Mouse (Mus musculus) stomach, embryonic 15.5 days (tissue): ENCODE measurements around the gene Nmnat2. TPM values are rescaled to one million over a fixed set of nuclear protein-coding genes. Genes with fewer than 3 reads are reported as not detected.
"Not testable (repeated sequence)": the region's sequence is repeated elsewhere in the genome, so short reads cannot be mapped to it uniquely, and the experiment has no call there.

Experiments used
- ATAC-seq: fragments of 200-750 bp; cut with Nextera tagmentation; 2 replicates; pipeline ENCODE4 v1.8.0; 2017; ENCODE audit warnings: low read depth, moderate number of reproducible peaks, moderate TSS enrichment; ENCODE audit not compliant: insufficient read depth, low FRiP score
- H3K27ac ChIP-seq: fragments of 300-500 bp; sonication (generic); 2 replicates; pipeline ENCODE4 v1.5.1; 2015; ENCODE audit warnings: mild to moderate bottlenecking, inconsistent platforms
- H3K27me3 ChIP-seq: fragments of 300-500 bp; sonication (generic); replicated peaks from 2 replicates; pipeline ENCODE4 v1.6.1; 2015; ENCODE audit warnings: inconsistent platforms
- H3K36me3 ChIP-seq: fragments of 300-500 bp; sonication (generic); 2 replicates; pipeline ENCODE4 v1.6.1; 2015; ENCODE audit warnings: inconsistent platforms
- H3K4me1 ChIP-seq: fragments of 300-500 bp; sonication (generic); 2 replicates; pipeline ENCODE4 v1.6.1; 2015; ENCODE audit warnings: inconsistent platforms
- H3K4me2 ChIP-seq: fragments of 300-500 bp; sonication (generic); 2 replicates; pipeline ENCODE4 v1.6.1; 2015; ENCODE audit warnings: mild to moderate bottlenecking, inconsistent platforms
- H3K4me3 ChIP-seq: fragments of 300-500 bp; sonication (generic); replicated peaks from 2 replicates; pipeline ENCODE4 v1.5.1; 2015; ENCODE audit warnings: inconsistent platforms
- H3K9ac ChIP-seq: fragments of 300-500 bp; sonication (generic); 2 replicates; pipeline ENCODE4 v1.6.1; 2015; ENCODE audit warnings: inconsistent platforms
- H3K9me3 ChIP-seq: fragments of 300-500 bp; sonication (generic); 2 replicates; pipeline ENCODE4 v1.6.1; 2016; ENCODE audit warnings: inconsistent platforms
- WGBS: fragments of 180-500 bp; shearing (Covaris S2); methylation state at CpG from one replicate; pipeline ENCODE4 v1.1.7; 2015; 5-methylcytosine and 5-hydroxymethylcytosine counted together
- polyA plus RNA-seq: library from polyadenylated mRNA; unstranded; fragments of >200 nt; fragmentation: Nextera tagmentation; extraction: Ambion mirVana; gene quantifications from 2 replicates; pipeline ENCODE4 v1.2.1, GENCODE M21; 2015

Gene Nmnat2
- polyA plus RNA-seq, 1 experiment from 2014 or later = 2.4 TPM

- Histone ChIP-seq H3K4me1 (0 out of 2 replicates have a peak, but pooled peaks cover 6% of the 10 kb centered on the region), H3K9ac (no peak overlapping the region), H3K27me3 (no peaks in the 10 kb centered on the region), H3K4me3 (no peak overlapping the region), H3K9me3 (no peaks in the 10 kb centered on the region), H3K36me3 (no peaks in the 10 kb centered on the region), H3K4me2 (no peak overlapping the region), H3K27ac (peak overlapping the region; percentile 40; the same call in 1 of the 2 replicates)
- ATAC-seq = peak; percentile 9; the same call in 1 of the 2 replicates
- 83% methylated on average over 4 of the region's 4 CpGs for WGBS
Measured at GRCm38 (mm10) chr1:153066387-153066781, 111.6 kb downstream of the Nmnat2 start.

- Histone ChIP-seq H3K36me3 (no peaks in the 10 kb centered on the region), H3K27ac (no peak overlapping the region), H3K4me3 (peak overlapping the region; percentile 9; the same call in 1 of the 2 replicates), H3K4me1 (no peaks in the 10 kb centered on the region), H3K27me3 (peaks cover 5% of the 10 kb centered on the region), H3K4me2 (peak overlapping the region; percentile 41; the same call in 1 of the 2 replicates), H3K9ac (no peak overlapping the region), H3K9me3 (no peaks in the 10 kb centered on the region)
- 30% methylated on average over 16 of the region's 16 CpGs for WGBS
- ATAC-seq = peak; percentile 63; the same call in 1 of the 2 replicates
Measured at GRCm38 (mm10) chr1:153071563-153071962, 116.8 kb downstream of the Nmnat2 start.

- H3K4me3 ChIP-seq = peak overlapping the region; percentile 9; the same call in 1 of the 2 replicates
- H3K4me1 ChIP-seq = no peaks in the 10 kb centered on the region
- H3K4me2 ChIP-seq = peak overlapping the region; percentile 41; the same call in 1 of the 2 replicates
- no peaks in the 10 kb centered on the region for H3K9me3 ChIP-seq
- no peak overlapping the region for H3K27ac ChIP-seq
- no peak overlapping the region for H3K9ac ChIP-seq
- ATAC-seq = no peak
- no peaks in the 10 kb centered on the region for H3K36me3 ChIP-seq
- 33% methylated on average over 12 of the region's 12 CpGs for whole genome bisulfite sequencing
- peaks cover 5% of the 10 kb centered on the region for H3K27me3 ChIP-seq
Measured at GRCm38 (mm10) chr1:153071995-153072394, 117.2 kb downstream of the Nmnat2 start.

GRCm38 (mm10) chr1:153072711-153073110, 117.9 kb downstream of the Nmnat2 start:
- H3K4me2 ChIP-seq = no peak overlapping the region
- H3K27ac ChIP-seq = no peak overlapping the region
- WGBS = 62% methylated on average over 10 of the region's 10 CpGs
- ATAC-seq = no peak
- H3K9me3 ChIP-seq = no peaks in the 10 kb centered on the region
- H3K9ac ChIP-seq = no peak overlapping the region
- no peaks in the 10 kb centered on the region for H3K4me1 ChIP-seq
- peaks cover 5% of the 10 kb centered on the region for H3K27me3 ChIP-seq
- H3K36me3 ChIP-seq = no peaks in the 10 kb centered on the region
- H3K4me3 ChIP-seq = no peak overlapping the region

GRCm38 (mm10) chr1:153073441-153073840, 118.6 kb downstream of the Nmnat2 start:
- 26% methylated on average over 9 of the region's 9 CpGs for WGBS
- Histone ChIP-seq H3K4me1 (no peaks in the 10 kb centered on the region), H3K4me2 (no peak overlapping the region), H3K27ac (no peak overlapping the region), H3K27me3 (peaks cover 5% of the 10 kb centered on the region), H3K36me3 (no peaks in the 10 kb centered on the region), H3K9me3 (no peaks in the 10 kb centered on the region), H3K9ac (no peak overlapping the region), H3K4me3 (no peak overlapping the region)
- no peak for ATAC-seq

GRCm38 (mm10) chr1:153075087-153075736, 120.4 kb downstream of the Nmnat2 start:
- peaks cover 5% of the 10 kb centered on the region for H3K27me3 ChIP-seq
- ATAC-seq = no peak

GRCm38 (mm10) chr1:153075955-153076354, 121.2 kb downstream of the Nmnat2 start:
- H3K9me3 ChIP-seq = no peaks in the 10 kb centered on the region
- no peaks in the 10 kb centered on the region for H3K36me3 ChIP-seq
- ATAC-seq = no peak
- H3K27ac ChIP-seq = no peak overlapping the region
- H3K27me3 ChIP-seq = peaks cover 5% of the 10 kb centered on the region
- WGBS = 52% methylated on average over 6 of the region's 6 CpGs
- no peak overlapping the region for H3K4me2 ChIP-seq
- no peaks in the 10 kb centered on the region for H3K4me1 ChIP-seq
- H3K9ac ChIP-seq = no peak overlapping the region
- no peak overlapping the region for H3K4me3 ChIP-seq

More at GRCm38 (mm10) chr1:153075087-153075736, 120.4 kb downstream of the Nmnat2 start:
- no peak overlapping the region for H3K4me2 ChIP-seq
- H3K9me3 ChIP-seq = no peaks in the 10 kb centered on the region
- no peak overlapping the region for H3K4me3 ChIP-seq
- no peaks in the 10 kb centered on the region for H3K36me3 ChIP-seq
- no peak overlapping the region for H3K27ac ChIP-seq
- H3K4me1 ChIP-seq = no peaks in the 10 kb centered on the region
- 71% methylated on average over 3 of the region's 3 CpGs for WGBS
- no peak overlapping the region for H3K9ac ChIP-seq

GRCm38 (mm10) chr1:153083233-153083632, 128.4 kb downstream of the Nmnat2 start:
- WGBS = 85% methylated on average over 9 of the region's 14 CpGs

GRCm38 (mm10) chr1:153084191-153084590, 129.4 kb downstream of the Nmnat2 start:
- H3K4me3 ChIP-seq = no peak overlapping the region
- ATAC-seq = no peak
- H3K9ac ChIP-seq = no peak overlapping the region
- H3K36me3 ChIP-seq = no peaks in the 10 kb centered on the region
- H3K9me3 ChIP-seq = no peaks in the 10 kb centered on the region
- no peak overlapping the region for H3K4me2 ChIP-seq
- no peaks in the 10 kb centered on the region for H3K27me3 ChIP-seq
- no peak overlapping the region for H3K27ac ChIP-seq
- no peaks in the 10 kb centered on the region for H3K4me1 ChIP-seq
- WGBS = 70% methylated on average over 6 of the region's 6 CpGs

More at GRCm38 (mm10) chr1:153083233-153083632, 128.4 kb downstream of the Nmnat2 start:
- not testable (repeated sequence) for H3K27ac ChIP-seq, H3K9me3 ChIP-seq, H3K27me3 ChIP-seq, H3K9ac ChIP-seq, H3K4me2 ChIP-seq, ATAC-seq, H3K36me3 ChIP-seq, H3K4me3 ChIP-seq, H3K4me1 ChIP-seq

GRCm38 (mm10) chr1:153085198-153085597, 130.4 kb downstream of the Nmnat2 start:
- WGBS = 81% methylated on average over 5 of the region's 5 CpGs
- no peak overlapping the region for H3K4me3 ChIP-seq
- H3K27ac ChIP-seq = no peak overlapping the region
- no peak overlapping the region for H3K9ac ChIP-seq
- H3K27me3 ChIP-seq = no peaks in the 10 kb centered on the region
- H3K9me3 ChIP-seq = no peaks in the 10 kb centered on the region
- H3K36me3 ChIP-seq = no peaks in the 10 kb centered on the region
- no peaks in the 10 kb centered on the region for H3K4me1 ChIP-seq
- H3K4me2 ChIP-seq = no peak overlapping the region
- no peak for ATAC-seq

- H3K27ac ChIP-seq = no peak overlapping the region
- H3K27me3 ChIP-seq = no peaks in the 10 kb centered on the region
- H3K36me3 ChIP-seq = no peaks in the 10 kb centered on the region
- H3K4me3 ChIP-seq = no peak overlapping the region
- H3K9me3 ChIP-seq = no peaks in the 10 kb centered on the region
- 0 out of 2 replicates have a peak, but pooled peaks cover 4% of the 10 kb centered on the region for H3K4me1 ChIP-seq
- 82% methylated on average over 5 of the region's 5 CpGs for WGBS
- ATAC-seq = no peak
- no peak overlapping the region for H3K9ac ChIP-seq
- no peak overlapping the region for H3K4me2 ChIP-seq
Measured at GRCm38 (mm10) chr1:153087771-153088170, 133.0 kb downstream of the Nmnat2 start.

- Histone ChIP-seq H3K4me3 (no peak overlapping the region), H3K9me3 (no peaks in the 10 kb centered on the region), H3K9ac (no peak overlapping the region), H3K27ac (no peak overlapping the region), H3K4me2 (no peak overlapping the region), H3K36me3 (no peaks in the 10 kb centered on the region), H3K4me1 (0 out of 2 replicates have a peak, but pooled peaks cover 4% of the 10 kb centered on the region), H3K27me3 (no peaks in the 10 kb centered on the region)
- WGBS = 79% methylated on average over 2 of the region's 2 CpGs
- no peak for ATAC-seq
Measured at GRCm38 (mm10) chr1:153090081-153090480, 135.3 kb downstream of the Nmnat2 start.
